Mouse (Mus musculus): Measurements from ENCODE around the gene Hpgds. TPM values are rescaled to one million over a fixed set of nuclear protein-coding genes. Genes with fewer than 3 reads are reported as not detected.

The Hpgds gene
- under 1 TPM; 0.01 to 0.02 TPM for polyA plus RNA-seq (2012; fragmentation: generic; extraction: Trizol)

GRCm38 (mm10) chr6:65144621-65145205, at the start of gene Hpgds:
TSS of gene Hpgds (minus strand) at chr6:65144908.

Other genes with a start within 250 kb of the Hpgds start
- gene Smarcad1, start 102.3 kb downstream of the Hpgds start, polyA plus RNA-seq (2012; fragmentation: generic; extraction: Trizol) = 10 to 100 TPM in 1 of 2 experiments, 1 to 10 TPM in 1; 8.0 to 22.5 TPM
- gene C130060K24Rik, start 236.2 kb upstream of the Hpgds start, polyA plus RNA-seq (2012; fragmentation: generic; extraction: Trizol) = not detected

Measured in C3H10T1/2 (cell line).